Mouse (Mus musculus): ENCODE data around the gene Trim2.

DNA sequence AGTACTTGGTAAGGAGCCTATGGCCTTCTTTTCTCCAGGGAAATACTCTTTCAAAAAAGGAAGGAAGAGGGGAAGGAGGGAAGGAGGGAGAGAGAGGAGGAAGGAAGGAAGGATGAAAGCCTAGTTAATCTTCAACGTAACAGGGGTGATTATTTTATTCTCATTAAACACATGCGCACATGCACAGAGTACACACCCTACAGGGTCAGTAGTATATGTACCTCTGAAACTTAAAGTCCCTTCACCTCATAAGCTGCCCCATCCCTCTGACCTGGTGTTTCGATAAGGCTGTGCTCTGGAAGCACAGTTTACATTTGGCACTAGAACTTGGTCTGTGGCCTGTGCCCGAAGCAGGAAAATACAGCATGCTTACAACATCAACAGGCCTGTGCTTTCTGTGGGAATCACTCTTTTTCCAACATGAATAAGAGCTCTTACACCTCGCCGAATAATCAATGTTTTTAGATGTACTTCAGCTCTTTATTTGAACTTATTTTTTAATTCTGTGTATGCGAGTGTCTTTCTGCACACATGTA is 95.3 kb downstream of the Trim2 start:
- TF ChIP-seq POLR2A (IDR thresholded peaks at IDR 0.05; ENCODE audit: insufficient read length, low read depth) (no peak), MAX (IDR thresholded peaks at IDR 0.05; ENCODE audit: low read depth) (no peak), TCF12 (IDR thresholded peaks at IDR 0.05; ENCODE audit: insufficient read depth, poor library complexity, severe bottlenecking) (no peak), USF1 (IDR thresholded peaks at IDR 0.05; ENCODE audit: low read depth) (no peak), E2F4 (IDR thresholded peaks at IDR 0.05; ENCODE audit: insufficient read depth) (no peak), SRF (IDR thresholded peaks at IDR 0.05; ENCODE audit: control insufficient read depth, insufficient read length, low read depth) (no peak), MYOD1 (IDR thresholded peaks at IDR 0.05; ENCODE audit: control insufficient read depth in 1 of 3, insufficient read length in 2 of 3, low read depth in 2 of 3) (no peak), TCF3 (IDR thresholded peaks at IDR 0.05; ENCODE audit: insufficient read length, low read depth) (no peak), MYOG (IDR thresholded peaks at IDR 0.05; ENCODE audit: control insufficient read depth in 1 of 3, insufficient read depth in 1 of 3, insufficient read length in 2 of 3, low read depth in 2 of 3) (no peak), POLR2AphosphoS2 (IDR thresholded peaks at IDR 0.05; ENCODE audit: insufficient read length, low read depth) (no peak), CEBPB (IDR thresholded peaks at IDR 0.05; ENCODE audit: insufficient read depth, poor library complexity, severe bottlenecking) (no peak), REST (IDR thresholded peaks at IDR 0.05; ENCODE audit: insufficient read depth, insufficient read length) (no peak)

All from myocyte (in vitro differentiated cells).